ENCODE assay signal across 8 mouse cellular contexts in the genomic region with DNA sequence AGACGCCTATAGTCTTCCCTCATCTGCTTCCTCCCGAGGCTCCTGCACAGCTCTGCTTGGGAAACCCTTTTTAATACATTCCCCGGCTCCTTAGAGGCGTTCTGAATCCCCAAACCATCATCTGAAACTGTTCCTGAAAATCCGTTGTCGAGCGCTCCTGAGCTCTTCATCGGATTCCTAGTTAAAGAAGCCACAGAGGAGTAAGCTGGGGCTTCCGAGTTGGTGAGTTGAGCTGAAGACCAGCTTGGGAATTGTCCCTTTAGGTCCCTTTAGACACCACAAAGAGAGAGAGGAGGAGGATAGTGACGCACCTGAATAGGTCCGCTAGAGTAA. TPM values are rescaled to one million over a fixed set of nuclear protein-coding genes. Genes with fewer than 3 reads are reported as not detected.
DNase-seq lines count a peak whose midpoint lies in the region; ATAC-seq and TF ChIP-seq lines count a peak whose summit lies in the region.

No protein-coding gene starts in this region.

- no peaks in the 10 kb centered on the region for H3K27me3 ChIP-seq in liver, adult 2 months (ENCODE audit: control insufficient read depth, insufficient read depth, low read length)
- peaks cover 38% of the 10 kb centered on the region for H3K27me3 ChIP-seq in intestine, embryonic 16.5 days (replicated peaks; ENCODE audit: control insufficient read depth, insufficient read depth, low read length)
- H3K27me3 ChIP-seq in neural tube, embryonic 14.5 days (ENCODE audit: control insufficient read depth, insufficient read depth, low read length) = 0 out of 2 replicates have a peak, but pooled peaks cover 2% of the 10 kb centered on the region

- H3K9me3 ChIP-seq in intestine, embryonic 16.5 days (ENCODE audit: control insufficient read depth, low read length) = no peaks in the 10 kb centered on the region
- no peaks in the 10 kb centered on the region for H3K9me3 ChIP-seq in neural tube, embryonic 14.5 days (ENCODE audit: control insufficient read depth, low read length)

- peaks cover 19% of the 10 kb centered on the region; the same call in 1 of the 2 replicates for H3K79me2 ChIP-seq in liver, adult 2 months (ENCODE audit: control insufficient read depth, insufficient read depth, low read length)

- TF ChIP-seq POLR2A in liver, adult 2 months (IDR thresholded peaks at IDR 0.05; ENCODE audit: extremely low read depth, insufficient read depth, low read length) = no peak

- no peak for TF ChIP-seq CTCF in liver, adult 2 months (IDR thresholded peaks at IDR 0.05; ENCODE audit: low read depth, low read length)

- 0 out of 2 replicates have a peak, but pooled peaks have one; percentile 0 for ATAC-seq in erythroblast, adult 5-6 weeks (replicated peaks; ENCODE audit: low FRiP score, poor library complexity, severe bottlenecking)
- ATAC-seq in intestine, embryonic 16.5 days = no peak
- ATAC-seq in neural tube, embryonic 14.5 days (ENCODE audit: low read depth) = no peak
- ATAC-seq in erythroid progenitor cell, adult 5-6 weeks (replicated peaks; ENCODE audit: low FRiP score, poor library complexity, severe bottlenecking) = no peak

- DNase-seq in liver, adult 2 months (ENCODE audit: extremely low read depth, low read depth, low spot score) = no peak
- no peak for DNase-seq in liver
- DNase-seq in retina, postnatal 1 day = no peak
- DNase-seq in embryo, embryonic 10.5 days (ENCODE audit: low spot score) = no peak

- H3K36me3 ChIP-seq in liver, adult 2 months (ENCODE audit: control insufficient read depth, insufficient read depth, low read length) = peaks cover 25% of the 10 kb centered on the region
- no peaks in the 10 kb centered on the region for H3K36me3 ChIP-seq in intestine, embryonic 16.5 days (ENCODE audit: control insufficient read depth, insufficient read depth, low read length)
- H3K36me3 ChIP-seq in neural tube, embryonic 14.5 days (ENCODE audit: control insufficient read depth, insufficient read depth, low read length) = no peaks in the 10 kb centered on the region

- H3K4me3 ChIP-seq in liver, adult 2 months (ENCODE audit: insufficient read depth, low read depth, low read length) = peak overlapping the region; percentile 60
- peak overlapping the region; percentile 64 for H3K4me3 ChIP-seq in intestine, embryonic 16.5 days (ENCODE audit: low read length)
- H3K4me3 ChIP-seq in neural tube, embryonic 14.5 days (ENCODE audit: low read depth, low read length) = peak overlapping the region; percentile 64

- peak overlapping the region; percentile 99 for H3K27ac ChIP-seq in liver, adult 2 months (replicated peaks; ENCODE audit: insufficient read depth, low read depth, low read length)
- H3K27ac ChIP-seq in intestine, embryonic 16.5 days (ENCODE audit: low read length) = no peak overlapping the region
- H3K27ac ChIP-seq in neural tube, embryonic 14.5 days (ENCODE audit: low read depth, low read length) = peak overlapping the region; percentile 75; the same call in 1 of the 2 replicates

- peak overlapping the region; percentile 96 for H3K9ac ChIP-seq in liver, adult 2 months (ENCODE audit: low read depth, low read length)
- no peak overlapping the region for H3K9ac ChIP-seq in intestine, embryonic 16.5 days (ENCODE audit: low read depth, low read length)
- H3K9ac ChIP-seq in neural tube, embryonic 14.5 days (replicated peaks; ENCODE audit: low read depth, low read length) = peak overlapping the region; percentile 83

- peaks cover 30% of the 10 kb centered on the region for H3K4me1 ChIP-seq in liver, adult 2 months (ENCODE audit: control insufficient read depth, insufficient read depth, low read length)
- peaks cover 8% of the 10 kb centered on the region for H3K4me1 ChIP-seq in intestine, embryonic 16.5 days (ENCODE audit: control insufficient read depth, insufficient read depth, low read length)
- peaks cover 9% of the 10 kb centered on the region; the same call in 1 of the 2 replicates for H3K4me1 ChIP-seq in neural tube, embryonic 14.5 days (ENCODE audit: control insufficient read depth, insufficient read depth, low read length)

- peak overlapping the region; percentile 98 for H3K4me2 ChIP-seq in intestine, embryonic 16.5 days (ENCODE audit: low read depth, low read length)
- H3K4me2 ChIP-seq in neural tube, embryonic 14.5 days (ENCODE audit: low read depth, low read length) = peak overlapping the region; percentile 85

- 7% methylated on average over 11 of the region's 11 CpGs for WGBS in liver, adult 2 months
- 11% methylated on average over 11 of the region's 11 CpGs for WGBS in intestine, embryonic 16.5 days
- WGBS in neural tube, embryonic 14.5 days = 7% methylated on average over 11 of the region's 11 CpGs

RNA-seq across cellular contexts. Expression of gene Paqr9, which starts 0.8 kb away (rescaled TPM):
- total RNA-seq in liver, adult 2 months (2014; rRNA removed) = 56.1 and 56.8 TPM in 2 replicates
- 107 and 154 TPM in 2 replicates for polyA plus RNA-seq in liver, adult 2 months (2012; rRNA removed)
- total RNA-seq in erythroblast, adult 5-6 weeks (2015; ENCODE audit: low replicate concordance) = 89.2 and 103 TPM in 2 replicates
- 114 and 145 TPM in 2 replicates for total RNA-seq in erythroblast, adult 5-6 weeks (2017; ENCODE audit: low replicate concordance)
- polyA plus RNA-seq in intestine, embryonic 16.5 days (2015; fragmentation: Nextera tagmentation; extraction: Ambion mirVana) = 0.67 and 0.87 TPM in 2 replicates
- 8.1 and 9.3 TPM in 2 replicates for polyA plus RNA-seq in neural tube, embryonic 14.5 days (2014; fragmentation: Nextera tagmentation; extraction: Ambion mirVana)
- 84.0 and 109 TPM in 2 replicates for total RNA-seq in erythroid progenitor cell, adult 5-6 weeks (2015; ENCODE audit: low replicate concordance)
- 100 and 101 TPM in 2 replicates for total RNA-seq in erythroid progenitor cell, adult 5-6 weeks (2017; ENCODE audit: low replicate concordance)

RNA-seq across cellular contexts. Expression of gene U2surp, which starts 46.9 kb away (rescaled TPM):
- 18.1 and 21.8 TPM in 2 replicates for total RNA-seq in liver, adult 2 months (2014; rRNA removed)
- polyA plus RNA-seq in liver, adult 2 months (2012; rRNA removed) = 1.5 and 1.7 TPM in 2 replicates
- 46.0 and 63.0 TPM in 2 replicates for total RNA-seq in erythroblast, adult 5-6 weeks (2015; ENCODE audit: low replicate concordance)
- 50.9 and 52.0 TPM in 2 replicates for total RNA-seq in erythroblast, adult 5-6 weeks (2017; ENCODE audit: low replicate concordance)
- 103 and 109 TPM in 2 replicates for polyA plus RNA-seq in intestine, embryonic 16.5 days (2015; fragmentation: Nextera tagmentation; extraction: Ambion mirVana)
- 135 and 146 TPM in 2 replicates for polyA plus RNA-seq in neural tube, embryonic 14.5 days (2014; fragmentation: Nextera tagmentation; extraction: Ambion mirVana)
- 75.0 and 83.4 TPM in 2 replicates for total RNA-seq in erythroid progenitor cell, adult 5-6 weeks (2015; ENCODE audit: low replicate concordance)
- total RNA-seq in erythroid progenitor cell, adult 5-6 weeks (2017; ENCODE audit: low replicate concordance) = 85.3 and 99.3 TPM in 2 replicates
